Mouse (Mus musculus) thymus, postnatal 25 days (tissue): ENCODE measurements at regions not wholly inside any gene's neighbourhood (a gene's known extent, or its start where the extent isn't known, plus 50 kb on each side); places are given as distances from the start of the nearest gene placed in this dataset.

Experiments
- DNase-seq: peaks from one replicate; pipeline ENCODE4 v3.0.0; 2022

DNA sequence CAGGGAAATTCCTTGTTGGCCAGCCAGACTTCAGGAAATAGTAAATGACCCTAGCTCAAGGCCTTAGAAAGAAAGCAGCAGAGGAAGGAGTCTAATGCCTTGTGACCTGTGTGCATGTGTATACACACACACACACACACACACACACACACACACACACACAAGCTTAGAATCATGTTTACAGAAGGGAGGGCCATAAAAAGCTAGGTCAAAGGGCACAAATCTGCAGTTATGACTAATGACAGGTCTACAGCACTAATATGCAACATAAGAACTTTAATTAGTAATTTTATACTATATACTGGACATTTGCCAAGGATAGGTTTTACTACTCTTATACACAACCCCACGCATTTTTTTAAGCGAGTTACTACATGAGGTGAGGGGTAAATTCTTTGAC, 149.4 kb downstream of the Nr2f2 start:
- DNase-seq = no peak

DNA sequence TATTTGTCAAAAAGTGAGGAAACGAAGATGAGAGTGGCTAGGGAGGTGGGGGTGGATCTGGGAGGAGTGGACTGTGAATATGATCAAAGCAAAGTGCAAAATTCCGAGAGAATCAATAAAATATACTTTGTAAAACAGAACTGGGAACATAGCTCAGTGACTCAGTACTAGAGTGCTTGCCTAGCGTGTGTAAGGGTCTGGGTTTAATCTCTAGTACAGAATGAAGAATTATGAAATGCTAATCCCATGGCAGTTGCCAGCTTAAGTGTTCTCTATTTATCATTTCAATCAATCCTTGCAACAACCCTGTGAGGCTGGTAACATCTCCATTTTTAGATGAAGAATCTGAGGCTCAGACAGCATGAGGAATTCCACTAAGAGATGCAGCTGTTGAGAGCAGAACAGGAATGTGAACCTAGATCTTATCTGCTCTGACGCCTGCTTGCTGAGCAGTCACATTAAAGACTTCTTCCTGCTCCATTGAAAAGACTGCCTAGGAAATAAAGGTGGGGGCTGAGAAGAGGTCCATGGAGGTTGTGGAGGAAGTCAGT, 152.5 kb downstream of the Nr2f2 start:
- no peak for DNase-seq

DNA sequence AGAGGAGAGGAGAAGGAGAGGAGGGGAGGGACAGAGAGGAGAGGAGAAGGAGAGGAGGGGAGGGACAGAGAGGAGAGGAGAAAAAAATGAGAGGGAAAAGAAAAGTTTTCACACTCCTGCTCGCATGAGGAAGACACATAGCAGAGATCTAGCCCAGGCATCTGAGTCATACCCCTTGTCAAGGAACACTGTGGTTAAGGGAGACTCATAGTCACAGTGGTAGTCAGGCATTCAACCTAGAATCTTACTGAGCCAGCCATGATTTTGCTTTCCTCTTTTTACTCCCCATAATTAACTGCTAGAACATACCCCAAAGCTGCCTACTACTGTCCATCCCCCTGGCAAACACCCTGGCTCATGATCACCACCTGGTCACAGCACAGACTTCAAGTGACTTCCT, 160.6 kb downstream of the Nr2f2 start:
- no peak for DNase-seq

DNA sequence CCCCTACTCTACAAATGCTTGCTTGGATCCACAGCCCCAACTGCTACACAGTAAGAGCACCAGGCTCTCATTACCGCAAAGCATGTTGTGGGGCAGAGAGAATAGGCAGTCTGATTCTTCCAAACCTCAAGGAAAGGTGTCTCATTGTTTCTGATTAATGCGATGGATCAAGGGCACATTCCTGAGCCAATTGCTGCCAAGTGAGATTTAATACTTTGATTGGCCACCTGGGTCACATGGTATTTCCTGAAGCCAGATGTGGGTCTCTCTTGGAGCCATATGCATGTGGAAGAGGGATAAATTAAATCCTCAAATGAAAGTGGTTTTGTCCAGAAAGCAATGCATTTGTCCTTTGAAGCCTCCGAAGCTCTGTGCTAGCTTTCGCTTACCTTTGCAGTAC, 166.3 kb downstream of the Nr2f2 start:
- DNase-seq = no peak

DNA sequence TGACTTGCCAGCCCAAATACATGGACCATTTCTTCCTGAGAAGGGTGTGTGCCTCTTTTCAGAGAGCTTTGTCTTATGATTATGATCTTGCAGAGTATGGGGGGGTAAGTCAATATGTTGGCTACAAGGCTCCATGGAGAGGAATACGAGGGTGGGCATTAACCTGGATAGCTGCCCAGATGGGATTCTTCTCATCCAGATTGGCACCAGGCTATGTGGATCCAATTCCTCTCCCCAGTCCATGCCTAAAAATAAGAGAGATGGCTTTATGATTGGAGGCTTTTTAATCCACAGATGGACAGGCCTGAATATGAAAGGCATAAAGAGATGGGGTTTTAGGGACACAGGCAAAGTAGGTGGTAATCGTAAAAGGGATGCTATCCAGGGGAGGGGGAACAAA, 187.6 kb downstream of the Nr2f2 start:
- no peak for DNase-seq

DNA sequence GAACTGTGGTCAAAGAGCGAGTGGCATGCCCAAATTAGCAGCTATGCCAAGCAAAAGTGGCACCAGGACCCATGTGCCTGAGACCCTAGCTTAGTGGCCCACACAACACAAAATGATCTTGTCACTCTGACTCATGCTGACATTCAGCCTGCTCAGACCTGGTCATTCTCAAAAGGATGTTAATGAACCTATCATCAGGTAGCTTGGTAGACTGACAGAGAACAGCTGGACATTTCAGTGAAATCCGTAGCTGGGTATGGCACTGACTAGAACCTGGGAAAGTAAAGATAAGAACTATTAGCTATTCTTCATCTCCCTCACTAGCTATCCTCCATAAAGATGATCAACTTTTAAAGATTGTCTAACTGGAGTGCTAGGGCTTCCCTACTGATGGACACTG, 188.5 kb downstream of the Nr2f2 start:
- DNase-seq = no peak

DNA sequence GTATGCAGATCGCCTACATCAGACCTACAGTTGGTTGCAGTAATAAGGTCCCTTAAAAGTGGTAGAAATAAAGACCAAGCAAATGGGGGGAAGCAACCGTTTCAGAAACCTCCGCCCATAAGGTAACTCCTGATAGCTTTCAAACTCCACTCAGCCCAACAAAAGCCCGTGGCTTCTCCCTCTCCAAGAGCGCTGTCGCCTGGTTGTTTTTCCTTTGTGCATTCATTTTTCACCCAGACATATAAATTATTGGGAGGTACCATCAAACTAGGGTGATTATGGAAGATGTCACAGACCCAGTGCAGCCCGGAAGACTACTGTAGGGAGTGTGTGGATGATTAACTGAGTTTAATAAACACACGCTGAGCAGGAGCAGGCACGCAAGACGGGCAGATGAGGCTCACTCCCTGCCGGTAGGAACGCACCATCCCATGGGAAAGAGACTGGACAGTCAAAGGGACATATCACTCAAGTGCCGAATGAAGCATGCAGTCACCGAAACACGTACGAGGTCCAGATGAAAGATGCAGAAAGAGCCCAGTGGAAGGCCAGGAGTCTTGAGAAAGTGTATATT, 189.8 kb downstream of the Nr2f2 start:
- no peak for DNase-seq

DNA sequence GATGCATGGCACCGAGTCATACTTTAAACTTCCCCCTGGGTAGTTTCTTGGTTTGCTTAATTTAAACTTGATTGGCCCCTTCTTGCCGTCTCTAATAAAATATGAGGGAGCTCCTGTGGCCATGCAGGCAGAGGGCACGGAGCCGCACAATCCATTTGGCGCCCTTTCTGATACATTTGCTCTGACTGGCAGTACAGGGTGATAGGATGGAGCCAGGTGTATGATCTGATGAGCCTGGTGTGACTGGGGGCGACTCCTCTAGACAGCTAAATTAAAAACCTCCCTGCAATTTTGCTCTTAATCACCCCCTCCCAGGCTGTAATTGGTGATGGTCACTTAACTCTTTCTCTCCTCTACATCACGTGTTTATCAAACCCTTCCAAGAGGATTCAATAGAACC, 190.4 kb downstream of the Nr2f2 start:
- DNase-seq = no peak

DNA sequence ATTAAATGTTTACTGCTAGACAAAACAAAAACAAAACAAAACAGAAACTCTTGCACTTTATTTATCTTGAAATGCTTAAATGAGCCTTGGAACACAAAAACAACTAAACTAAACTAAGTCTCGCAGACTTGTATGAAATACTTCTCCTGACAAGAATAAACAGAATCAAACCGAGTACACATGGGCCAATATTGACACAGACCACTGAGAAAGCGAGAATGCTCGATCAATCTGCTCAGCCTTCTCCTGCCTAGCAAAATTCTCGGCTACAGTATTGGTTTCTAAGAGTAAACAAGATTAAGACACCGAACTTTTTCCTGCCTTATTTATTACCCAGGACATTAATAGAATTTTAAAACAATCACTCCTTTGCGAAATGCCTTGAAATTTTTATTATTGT, 194.1 kb downstream of the Nr2f2 start:
- DNase-seq = no peak

DNA sequence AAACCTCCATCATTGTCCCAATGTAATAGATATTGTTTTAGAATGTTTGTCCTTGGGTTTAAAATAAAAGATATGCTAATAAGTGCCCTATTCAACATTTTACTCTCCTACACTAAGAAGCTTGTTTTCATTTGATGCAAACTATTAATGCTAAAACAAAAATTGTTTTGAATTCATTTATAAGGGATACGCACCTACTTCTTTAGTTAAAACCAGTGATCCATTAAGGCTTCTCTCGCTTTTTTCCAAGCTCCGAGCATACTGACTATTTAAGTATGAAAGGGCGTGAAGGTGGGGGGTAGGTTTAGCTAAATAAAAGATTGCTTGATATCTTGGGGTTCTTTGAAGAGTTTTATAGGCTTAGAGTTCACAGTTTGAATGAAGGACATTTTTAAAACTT, 195.1 kb downstream of the Nr2f2 start:
- no peak for DNase-seq

DNA sequence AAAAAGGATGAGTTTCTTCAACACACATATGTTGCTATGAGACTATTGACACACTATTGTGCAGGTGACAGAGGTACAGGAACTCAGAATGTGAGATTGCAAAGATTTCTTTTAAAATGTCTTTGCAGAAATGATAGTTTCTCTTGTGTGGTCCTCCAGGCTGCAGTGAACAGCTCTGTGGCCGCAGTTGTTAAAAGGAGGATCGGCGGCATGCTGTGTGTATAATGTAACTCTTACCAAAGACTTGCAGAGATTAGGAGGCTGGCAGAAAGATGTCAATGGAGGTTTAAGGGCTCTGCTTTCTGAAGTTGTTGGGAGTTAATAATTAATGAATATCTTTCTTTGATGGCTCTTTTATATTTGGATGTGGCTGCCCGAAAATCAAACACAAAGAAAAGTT, 198.5 kb downstream of the Nr2f2 start:
- no peak for DNase-seq

DNA sequence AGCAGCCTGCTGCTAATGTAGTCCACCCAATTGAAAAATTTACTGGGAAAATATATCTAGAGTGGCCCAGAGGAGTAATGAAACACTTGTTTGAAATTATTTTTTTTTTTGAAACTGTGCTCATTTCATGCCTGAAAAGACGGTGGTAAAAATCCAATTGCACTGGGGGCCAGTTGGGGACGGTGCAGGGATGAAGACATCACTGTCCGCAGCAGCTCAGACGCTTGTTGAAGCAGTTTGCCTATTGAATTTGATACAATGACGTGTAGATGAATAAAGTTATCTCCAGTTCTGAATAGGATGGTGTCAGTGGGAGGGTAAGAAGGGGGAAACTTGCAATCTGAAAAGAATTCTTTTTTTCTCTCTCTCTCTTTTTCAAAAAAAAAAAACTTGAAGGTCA, 200.5 kb downstream of the Nr2f2 start:
- DNase-seq = no peak

DNA sequence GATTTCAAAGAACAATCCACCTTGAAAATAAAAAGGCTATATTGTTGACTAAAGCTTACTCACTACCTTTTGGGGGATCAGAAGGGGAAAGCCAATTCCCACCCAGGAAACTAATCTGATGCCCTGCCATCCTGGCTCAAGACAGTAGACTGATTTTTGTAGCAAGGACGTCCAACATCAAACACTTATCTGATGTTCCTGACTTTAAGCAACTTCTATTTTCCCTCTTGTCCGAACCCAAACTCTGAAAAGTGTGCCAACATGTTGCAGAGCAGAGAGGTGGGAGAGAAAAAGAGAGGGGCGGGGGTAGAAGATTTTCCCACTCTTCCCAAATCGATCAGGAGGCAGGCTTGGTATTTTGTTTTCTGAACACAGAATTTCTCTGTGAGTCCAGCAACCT, 201.0 kb downstream of the Nr2f2 start:
- DNase-seq = no peak

DNA sequence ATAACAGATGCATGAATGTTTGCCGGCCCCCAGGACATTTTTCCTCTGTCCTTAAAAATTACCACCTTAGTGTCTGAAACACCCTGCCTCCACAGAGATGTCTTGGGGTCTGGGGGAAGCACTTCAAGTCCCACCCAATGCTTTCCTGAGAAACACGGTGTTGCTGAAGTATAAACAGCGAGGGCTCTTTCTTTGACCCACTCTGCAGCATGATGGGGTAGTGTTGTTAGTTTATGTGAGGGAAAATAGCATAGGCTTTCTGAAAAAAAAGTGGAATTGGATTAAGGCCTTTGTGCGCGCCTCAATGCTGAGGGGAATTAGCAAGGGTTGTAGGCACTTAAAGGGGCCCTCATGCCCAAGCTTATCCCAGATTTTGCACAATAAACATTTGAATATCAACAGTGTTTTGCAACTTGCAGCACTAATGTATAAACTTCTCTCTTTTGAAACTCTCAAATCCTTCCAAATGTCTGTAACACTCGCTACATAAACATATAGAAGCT, 201.8 kb downstream of the Nr2f2 start:
- DNase-seq = no peak

DNA sequence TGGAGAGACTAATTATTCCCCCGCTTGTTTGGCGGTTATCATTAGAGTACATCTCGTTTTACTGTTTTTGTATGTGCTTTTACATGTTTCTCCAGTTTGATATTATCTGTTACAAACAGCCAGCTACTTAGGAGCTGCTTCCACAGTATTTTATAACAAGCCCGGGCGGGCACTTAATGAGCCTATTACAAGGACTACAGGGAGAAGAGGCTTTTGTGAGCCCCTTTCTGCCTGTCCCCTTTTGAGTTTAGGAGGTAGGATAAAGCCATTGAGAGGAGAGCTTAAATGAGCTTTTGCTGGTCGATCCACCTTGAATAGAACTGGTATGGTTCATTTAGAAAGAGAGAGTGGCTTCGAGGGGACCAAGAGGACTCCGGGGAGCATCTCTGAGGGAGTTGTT, 208.0 kb downstream of the Nr2f2 start:
- no peak for DNase-seq

DNA sequence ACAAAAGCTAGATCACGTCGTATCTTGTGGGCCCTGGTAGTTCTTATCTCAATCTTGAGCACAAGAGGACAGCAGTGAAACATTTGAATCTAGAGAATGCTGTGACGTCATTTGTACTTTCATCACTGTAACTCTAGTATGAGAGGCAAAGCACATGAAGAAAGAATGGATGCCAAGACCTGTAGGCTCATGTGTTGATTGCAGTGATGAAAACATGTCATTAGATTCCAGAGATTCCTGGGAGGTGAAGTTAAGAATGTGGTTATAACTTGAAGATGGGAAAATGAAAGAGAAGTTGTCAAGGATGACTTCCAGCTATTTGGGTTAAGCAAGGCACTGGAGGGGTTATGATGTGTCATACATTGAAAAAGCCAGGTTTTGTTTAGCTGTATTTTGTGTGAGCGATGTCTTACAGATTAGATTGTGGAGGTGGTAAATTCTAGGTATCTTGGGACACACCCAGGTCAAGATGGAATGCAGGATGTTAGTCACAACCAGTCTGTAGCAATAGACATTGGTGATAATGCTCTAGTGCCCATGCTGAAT, 221.7 kb downstream of the Nr2f2 start:
- no peak for DNase-seq

DNA sequence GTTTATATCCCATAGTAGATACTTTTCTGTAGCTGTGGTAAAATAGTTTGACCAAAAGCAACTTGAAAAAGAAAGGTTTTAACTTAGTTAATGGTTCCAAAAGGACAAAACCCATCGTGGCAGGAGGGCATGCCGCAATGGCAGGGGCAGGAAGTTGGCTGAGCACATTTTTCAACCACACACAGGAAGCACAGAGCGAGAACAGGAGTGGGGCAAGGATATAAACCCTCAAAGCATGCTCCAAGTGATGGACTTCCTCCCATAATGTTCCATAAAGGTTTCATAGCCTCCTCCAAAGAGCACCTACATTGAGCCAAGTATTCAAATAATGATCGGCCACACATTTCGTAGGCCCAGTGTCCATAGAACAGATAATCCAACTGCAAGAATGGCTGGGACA, 229.7 kb downstream of the Nr2f2 start:
- no peak for DNase-seq

DNA sequence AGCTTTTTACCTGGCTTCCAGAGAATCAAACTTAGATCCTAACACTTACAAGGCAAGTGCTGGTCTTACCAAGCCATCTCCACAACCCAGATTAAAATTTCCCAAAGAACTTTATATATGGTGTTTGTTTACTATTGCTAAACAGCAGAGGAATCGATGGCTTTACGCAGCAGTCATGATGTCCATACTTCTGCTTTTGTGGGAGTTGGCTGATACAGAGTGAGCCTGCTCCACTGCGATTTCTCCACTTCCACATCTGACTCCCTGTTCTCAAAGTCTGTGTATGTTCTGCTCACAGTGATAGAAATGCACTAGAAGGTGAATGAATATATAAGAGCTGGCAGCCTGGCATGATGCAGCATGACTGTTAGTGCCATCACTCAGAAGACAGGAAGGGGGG, 231.1 kb downstream of the Nr2f2 start:
- no peak for DNase-seq

DNA sequence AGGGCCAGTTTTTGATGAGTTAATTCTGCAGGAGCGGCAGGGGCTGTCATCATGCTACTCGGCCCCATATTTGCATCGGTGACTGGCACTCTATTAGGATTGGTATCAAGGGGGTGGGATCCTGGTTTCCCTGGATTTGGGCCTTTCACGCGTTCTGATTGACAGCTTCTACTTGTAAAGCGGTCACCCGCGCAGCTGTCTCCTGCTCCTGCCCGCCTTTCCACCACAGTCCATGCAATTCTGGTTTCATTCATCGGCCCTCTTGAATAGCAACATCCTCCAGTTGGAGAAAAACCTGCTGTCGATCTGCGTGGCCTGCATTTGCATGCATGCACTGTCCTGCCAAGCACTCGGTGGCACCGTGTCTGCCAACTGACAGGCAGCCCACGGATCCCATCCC, 236.6 kb downstream of the Nr2f2 start:
- DNase-seq = no peak

DNA sequence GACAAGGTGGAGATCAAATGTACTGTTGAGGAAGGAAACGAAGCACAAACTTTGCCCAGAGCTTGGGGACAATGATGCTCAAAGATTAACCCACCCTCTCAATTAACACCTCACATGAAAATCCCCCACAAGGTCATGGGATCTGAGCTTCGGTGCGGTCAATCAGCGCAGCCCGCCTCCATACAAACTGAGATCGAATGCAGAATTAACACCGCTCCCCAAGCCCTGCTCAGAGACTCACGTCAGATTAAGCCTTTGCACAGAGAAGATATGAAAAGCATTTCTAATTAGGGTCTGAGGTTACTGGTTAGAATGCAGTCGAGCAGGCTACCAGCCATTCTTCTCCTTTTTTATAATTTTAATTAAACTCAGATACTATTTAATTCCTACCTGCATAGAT, 243.7 kb downstream of the Nr2f2 start:
- DNase-seq = no peak

DNA sequence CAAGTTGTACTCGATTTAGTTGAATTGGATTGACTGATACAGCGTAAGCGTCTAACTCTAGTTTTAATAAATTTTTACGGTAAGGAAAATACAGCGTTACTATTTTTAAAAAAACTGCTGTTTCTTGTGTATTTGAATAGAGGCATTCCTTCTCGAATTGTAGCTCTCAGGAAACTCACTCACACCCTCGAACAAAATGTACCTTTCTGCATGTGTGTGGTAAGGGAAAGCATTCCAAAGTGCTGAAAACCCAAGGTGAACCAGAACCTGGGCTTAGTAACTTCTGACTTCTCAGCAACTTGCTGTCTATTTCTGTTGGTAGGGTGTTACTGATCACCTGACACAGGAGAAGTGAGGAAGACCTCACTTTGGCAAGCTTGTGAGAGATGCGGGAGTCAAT, 247.0 kb downstream of the Nr2f2 start:
- no peak for DNase-seq

DNA sequence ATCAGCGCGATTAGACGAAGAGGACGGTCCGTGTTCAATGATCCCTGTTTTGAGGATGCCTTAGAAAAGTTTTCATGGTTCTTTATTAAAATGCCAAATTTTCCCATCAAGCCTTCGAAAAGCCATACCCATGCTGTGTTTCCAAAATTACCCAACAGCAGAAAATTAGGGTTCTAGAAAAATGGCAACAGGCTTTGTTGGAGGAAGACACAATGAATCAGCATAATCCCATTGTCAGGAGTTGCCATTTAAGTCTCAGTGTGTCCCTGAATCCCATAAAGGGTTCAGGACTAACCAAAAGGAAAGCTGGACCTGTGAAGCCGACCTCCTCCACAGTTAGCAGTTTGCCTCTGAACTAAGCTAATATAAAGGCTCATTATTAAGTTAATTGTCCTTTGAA, 247.6 kb downstream of the Nr2f2 start:
- DNase-seq = no peak

DNA sequence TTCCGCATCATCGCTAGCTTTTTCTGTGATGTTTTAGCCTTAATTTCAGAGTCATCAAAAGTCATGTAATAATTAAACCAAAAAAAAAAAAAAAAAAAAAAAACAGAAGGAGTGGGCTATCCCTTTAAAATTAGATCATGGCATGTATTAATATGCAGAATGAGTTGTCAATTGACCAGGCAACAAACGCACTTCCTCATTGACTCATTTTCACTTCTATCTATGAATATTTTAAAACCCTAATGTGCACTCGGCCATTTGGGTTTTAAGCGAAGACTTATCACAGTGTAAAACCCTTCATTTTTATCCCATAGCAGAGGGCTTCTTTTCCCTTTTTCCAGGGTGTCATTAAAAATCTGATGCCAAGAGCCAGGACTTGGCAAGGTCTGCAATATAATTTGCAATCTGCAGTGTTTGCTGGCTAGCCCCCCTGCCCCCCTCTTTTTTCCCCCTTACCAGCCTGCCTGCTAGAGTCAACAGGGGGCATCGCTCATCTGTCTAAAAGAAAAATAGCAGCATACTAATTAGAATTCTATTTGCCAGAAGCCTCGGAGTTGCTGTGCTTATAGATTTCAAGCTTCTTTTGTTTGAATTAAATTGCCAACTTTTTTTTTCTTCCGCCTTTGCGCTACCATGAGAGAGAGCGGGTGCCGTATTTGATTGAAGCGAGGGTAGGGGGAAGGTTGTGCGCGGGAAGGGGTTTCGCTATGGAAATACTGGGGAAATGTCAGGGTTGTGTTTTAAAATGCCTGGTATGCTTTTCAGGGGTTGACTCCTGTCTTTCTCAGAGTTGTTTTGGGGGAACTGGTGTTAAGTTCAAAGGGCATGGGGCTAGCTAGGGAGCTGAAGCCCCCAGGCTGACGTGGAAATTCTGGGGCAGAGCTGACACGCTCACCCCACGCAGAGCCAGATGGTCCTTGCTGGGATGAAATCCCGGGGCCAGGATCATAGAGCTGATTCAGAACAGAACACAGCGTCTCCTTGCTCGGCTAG, 248.3 kb downstream of the Nr2f2 start:
- no peak for DNase-seq

DNA sequence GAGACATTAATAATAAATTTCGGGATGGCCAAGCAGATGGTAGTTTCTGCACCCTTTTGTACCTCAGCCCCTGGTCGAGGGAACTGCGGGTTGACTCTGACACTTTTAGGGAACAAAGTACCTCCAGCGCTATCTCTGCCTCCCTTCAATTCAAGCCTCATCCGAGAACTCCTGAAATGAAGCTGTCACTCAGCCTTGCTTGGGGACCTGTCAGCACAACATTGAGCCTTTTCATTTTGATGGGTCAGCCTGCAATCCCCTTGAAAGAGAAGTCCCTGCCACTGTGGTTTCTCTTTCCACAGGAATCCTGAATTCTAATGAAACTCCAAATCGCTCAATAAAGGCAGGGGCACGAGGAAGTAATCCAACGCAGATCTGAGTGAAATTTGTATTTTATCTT, 257.5 kb downstream of the Nr2f2 start:
- DNase-seq = no peak
